Comparison of ENCODE assay signal across 9 mouse cellular contexts in genomic region chr10:75853452-75853851, GRCm38 (mm10). TPM values are rescaled to one million over a fixed set of nuclear protein-coding genes. Genes with fewer than 3 reads are reported as not detected.
DNase-seq lines count a peak whose midpoint lies in the region; ATAC-seq and TF ChIP-seq lines count a peak whose summit lies in the region.
"Had no signal": no experiment of that assay in that cellular context is flagged by ENCODE, and none has a peak within 500 bp of the region (broad histone marks: within the 10 kb centered on the region; RNA-seq: fewer than 3 reads in every experiment).

No protein-coding gene starts in this region.

- no peaks in the 10 kb centered on the region for H3K27me3 ChIP-seq in limb, embryonic 15.5 days
- H3K27me3 ChIP-seq in midbrain, embryonic 16.5 days (ENCODE audit: control insufficient read depth, insufficient read depth, low read depth, low read length), result no peaks in the 10 kb centered on the region

- TF ChIP-seq CTCF in cortical plate, adult 2 months (IDR thresholded peaks at IDR 0.05; ENCODE audit: extremely low read depth, insufficient read depth, low read length), result peak; percentile 79

- TF ChIP-seq POLR2A in cortical plate, adult 2 months (IDR thresholded peaks at IDR 0.05; ENCODE audit: extremely low read depth, insufficient read depth, low read length), result no peak

- 0 out of 2 replicates have a peak, but pooled peaks have one; percentile 42 for ATAC-seq in limb, embryonic 15.5 days (ENCODE audit: insufficient number of reproducible peaks, low FRiP score, low TSS enrichment, low read depth)
- ATAC-seq in midbrain, embryonic 16.5 days, result peak; percentile 47; the same call in 1 of the 2 replicates

- peak; percentile 59 to 65 for DNase-seq in urinary bladder, adult 18-20 months (ENCODE audit: low spot score in 2 of 2)
- no peak for DNase-seq in urinary bladder, postnatal 10 days (ENCODE audit: low spot score)
- DNase-seq in gastrocnemius, postnatal 25 days, result peak; percentile 46
- DNase-seq in kidney, adult 8-10 months, result peak; percentile 82 to 91
- peak; percentile 85 to 92 for DNase-seq in spleen, postnatal 4 days (ENCODE audit: low spot score in 2 of 2)

- H3K4me2 ChIP-seq in limb, embryonic 15.5 days, result no peak overlapping the region
- no peak overlapping the region for H3K4me2 ChIP-seq in midbrain, embryonic 16.5 days (ENCODE audit: low read length)

- H3K27ac ChIP-seq in cortical plate, adult 2 months (ENCODE audit: insufficient read depth, low read length), result no peak overlapping the region
- no peak overlapping the region for H3K27ac ChIP-seq in limb, embryonic 15.5 days
- no peak overlapping the region for H3K27ac ChIP-seq in midbrain, embryonic 16.5 days (ENCODE audit: low read length)

- WGBS in limb, embryonic 15.5 days, result 30% methylated on average over 10 of the region's 10 CpGs
- WGBS in midbrain, embryonic 16.5 days, result 18% methylated on average over 10 of the region's 10 CpGs

- H3K9ac ChIP-seq in limb, embryonic 15.5 days, result no peak overlapping the region
- no peak overlapping the region for H3K9ac ChIP-seq in midbrain, embryonic 16.5 days (ENCODE audit: low read depth, low read length)

- 0 out of 2 replicates have a peak, but pooled peaks cover 3% of the 10 kb centered on the region for H3K4me1 ChIP-seq in cortical plate, adult 2 months (ENCODE audit: control insufficient read depth, insufficient read depth, low read length)
- peaks cover 24% of the 10 kb centered on the region for H3K4me1 ChIP-seq in limb, embryonic 15.5 days
- peaks cover 11% of the 10 kb centered on the region for H3K4me1 ChIP-seq in midbrain, embryonic 16.5 days (ENCODE audit: control insufficient read depth, insufficient read depth, low read length)

- peaks cover 15% of the 10 kb centered on the region for H3K36me3 ChIP-seq in limb, embryonic 15.5 days
- peaks cover 2% of the 10 kb centered on the region; the same call in 1 of the 2 replicates for H3K36me3 ChIP-seq in midbrain, embryonic 16.5 days (ENCODE audit: control insufficient read depth, insufficient read depth, low read length)

- H3K4me3 ChIP-seq in cortical plate, adult 2 months (ENCODE audit: insufficient read depth, low read length), result no peak overlapping the region
- H3K4me3 ChIP-seq in limb, embryonic 15.5 days, result no peak overlapping the region
- no peak overlapping the region for H3K4me3 ChIP-seq in midbrain, embryonic 16.5 days (ENCODE audit: low read depth, low read length)
- H3K4me3 ChIP-seq: myocyte had no signal

- H3K9me3 ChIP-seq in limb, embryonic 15.5 days, result no peaks in the 10 kb centered on the region
- H3K9me3 ChIP-seq in midbrain, embryonic 16.5 days (replicated peaks; ENCODE audit: control insufficient read depth, low read length, poor library complexity, severe bottlenecking), result no peaks in the 10 kb centered on the region

RNA-seq across cellular contexts. Expression of gene Mif, which starts 6.6 kb away (rescaled TPM):
- polyA plus RNA-seq in cortical plate, adult 2 months (2012; rRNA removed), result 1,035 and 1,146 TPM in 2 replicates
- total RNA-seq in gastrocnemius, postnatal 25 days (2021), result 100 to 1,000 TPM; 141 to 147 TPM
- polyA plus RNA-seq in limb, embryonic 15.5 days (2015; fragmentation: Nextera tagmentation; extraction: Ambion mirVana), result 1,299 and 1,540 TPM in 2 replicates
- polyA plus RNA-seq in midbrain, embryonic 16.5 days (2015; fragmentation: Nextera tagmentation; extraction: Ambion mirVana), result 1,399 and 1,460 TPM in 2 replicates

RNA-seq across cellular contexts. Expression of gene Gstt2, which starts 16.2 kb away (rescaled TPM):
- 15.6 and 17.1 TPM in 2 replicates for polyA plus RNA-seq in cortical plate, adult 2 months (2012; rRNA removed)
- 1 to 10 TPM; 3.5 to 6.1 TPM for total RNA-seq in gastrocnemius, postnatal 25 days (2021)
- 11.3 and 14.5 TPM in 2 replicates for polyA plus RNA-seq in limb, embryonic 15.5 days (2015; fragmentation: Nextera tagmentation; extraction: Ambion mirVana)
- 7.0 TPM in 2 replicates for polyA plus RNA-seq in midbrain, embryonic 16.5 days (2015; fragmentation: Nextera tagmentation; extraction: Ambion mirVana)

RNA-seq across cellular contexts. Expression of gene Gstt4, which starts 31.1 kb away (rescaled TPM):
- not detected in 2 replicates for polyA plus RNA-seq in cortical plate, adult 2 months (2012; rRNA removed)
- total RNA-seq in gastrocnemius, postnatal 25 days (2021), result not detected
- not detected in 2 replicates for polyA plus RNA-seq in limb, embryonic 15.5 days (2015; fragmentation: Nextera tagmentation; extraction: Ambion mirVana)
- polyA plus RNA-seq in midbrain, embryonic 16.5 days (2015; fragmentation: Nextera tagmentation; extraction: Ambion mirVana), result not detected in 2 replicates
- polyA plus RNA-seq: myocyte had no signal

RNA-seq across cellular contexts. Expression of gene Derl3, which starts 39.8 kb away (rescaled TPM):
- 4.5 and 5.9 TPM in 2 replicates for polyA plus RNA-seq in cortical plate, adult 2 months (2012; rRNA removed)
- total RNA-seq in gastrocnemius, postnatal 25 days (2021), result not detected
- polyA plus RNA-seq in limb, embryonic 15.5 days (2015; fragmentation: Nextera tagmentation; extraction: Ambion mirVana), result 2.7 and 3.2 TPM in 2 replicates
- polyA plus RNA-seq in midbrain, embryonic 16.5 days (2015; fragmentation: Nextera tagmentation; extraction: Ambion mirVana), result 1.1 and 1.4 TPM in 2 replicates

RNA-seq across cellular contexts. Expression of gene Gstt1, which starts 55.1 kb away (rescaled TPM):
- polyA plus RNA-seq in cortical plate, adult 2 months (2012; rRNA removed), result 28.9 and 31.7 TPM in 2 replicates
- total RNA-seq in gastrocnemius, postnatal 25 days (2021), result 1 to 10 TPM; 5.5 to 6.2 TPM
- polyA plus RNA-seq in limb, embryonic 15.5 days (2015; fragmentation: Nextera tagmentation; extraction: Ambion mirVana), result 18.1 and 21.6 TPM in 2 replicates
- 18.7 and 20.3 TPM in 2 replicates for polyA plus RNA-seq in midbrain, embryonic 16.5 days (2015; fragmentation: Nextera tagmentation; extraction: Ambion mirVana)
